In genomic region chr17:45058566-45059363, GRCm38 (mm10) we compare ENCODE assay signal across 20 mouse cellular contexts.
DNase-seq lines count a peak whose midpoint lies in the region; ATAC-seq and TF ChIP-seq lines count a peak whose summit lies in the region.
"Had no signal": no experiment of that assay in that cellular context is flagged by ENCODE, and none has a peak within 500 bp of the region (broad histone marks: within the 10 kb centered on the region; RNA-seq: fewer than 3 reads in every experiment).

No protein-coding gene starts in this region.

- peak; percentile 53 for ATAC-seq in forebrain, embryonic 15.5 days (replicated peaks)
- no peak for ATAC-seq in forebrain, embryonic 11.5 days (replicated peaks; ENCODE audit: low FRiP score)
- ATAC-seq in inflammation-experienced regulatory T-cells, adult 6 months = no peak
- ATAC-seq: intestine, postnatal 0 days had no signal

- no peak overlapping the region for H3K9ac ChIP-seq in forebrain, embryonic 15.5 days (replicated peaks)
- H3K9ac ChIP-seq in forebrain, embryonic 11.5 days (ENCODE audit: low read length) = no peak overlapping the region
- H3K9ac ChIP-seq: embryonic facial prominence, embryonic 15.5 days; hindbrain, embryonic 14.5 days; lung, embryonic 14.5 days had no signal

- H3K27me3 ChIP-seq in forebrain, embryonic 15.5 days = no peaks in the 10 kb centered on the region
- H3K27me3 ChIP-seq in forebrain, embryonic 11.5 days (ENCODE audit: control insufficient read depth, insufficient read depth, low read length) = no peaks in the 10 kb centered on the region
- no peaks in the 10 kb centered on the region for H3K27me3 ChIP-seq in cerebellum, adult 2 months (ENCODE audit: control insufficient read depth, insufficient read depth, low read length)
- no peaks in the 10 kb centered on the region for H3K27me3 ChIP-seq in embryonic facial prominence, embryonic 10.5 days (replicated peaks; ENCODE audit: low read depth, poor library complexity, severe bottlenecking)
- H3K27me3 ChIP-seq: CH12.LX; embryonic facial prominence, embryonic 15.5 days had no signal

- no peak overlapping the region for H3K27ac ChIP-seq in forebrain, embryonic 15.5 days (replicated peaks)
- no peak overlapping the region for H3K27ac ChIP-seq in forebrain, embryonic 11.5 days (ENCODE audit: low read depth, low read length)
- no peak overlapping the region for H3K27ac ChIP-seq in cerebellum, adult 2 months (ENCODE audit: insufficient read depth, low read length)
- peak overlapping the region; percentile 37; the same call in 1 of the 2 replicates for H3K27ac ChIP-seq in embryonic facial prominence, embryonic 10.5 days (replicated peaks)
- H3K27ac ChIP-seq: embryonic facial prominence, embryonic 15.5 days; hindbrain, embryonic 14.5 days; kidney, postnatal 0 days; layer of hippocampus, adult 2 months; midbrain, embryonic 10.5 days had no signal

- no peaks in the 10 kb centered on the region for H3K9me3 ChIP-seq in forebrain, embryonic 15.5 days
- no peaks in the 10 kb centered on the region for H3K9me3 ChIP-seq in forebrain, embryonic 11.5 days (ENCODE audit: control insufficient read depth, low read length)
- no peaks in the 10 kb centered on the region for H3K9me3 ChIP-seq in embryonic facial prominence, embryonic 10.5 days
- H3K9me3 ChIP-seq: embryonic facial prominence, embryonic 15.5 days; midbrain, embryonic 10.5 days had no signal

- no peak overlapping the region for H3K4me2 ChIP-seq in forebrain, embryonic 15.5 days (replicated peaks)
- H3K4me2 ChIP-seq in forebrain, embryonic 11.5 days (ENCODE audit: low read depth, low read length, severe bottlenecking) = no peak overlapping the region
- H3K4me2 ChIP-seq: embryonic facial prominence, embryonic 15.5 days; hindbrain, embryonic 14.5 days; lung, embryonic 14.5 days had no signal

- no peaks in the 10 kb centered on the region for H3K36me3 ChIP-seq in forebrain, embryonic 15.5 days
- H3K36me3 ChIP-seq in forebrain, embryonic 11.5 days (ENCODE audit: control insufficient read depth, insufficient read depth, low read length) = no peaks in the 10 kb centered on the region
- H3K36me3 ChIP-seq in embryonic facial prominence, embryonic 10.5 days (replicated peaks) = no peaks in the 10 kb centered on the region
- H3K36me3 ChIP-seq: embryonic facial prominence, embryonic 15.5 days; midbrain, embryonic 10.5 days had no signal

- H3K4me3 ChIP-seq in forebrain, embryonic 15.5 days = no peak overlapping the region
- H3K4me3 ChIP-seq in forebrain, embryonic 11.5 days (ENCODE audit: low read depth, low read length) = no peak overlapping the region
- no peak overlapping the region for H3K4me3 ChIP-seq in cerebellum, adult 2 months (replicated peaks; ENCODE audit: insufficient read depth, low read depth, low read length)
- H3K4me3 ChIP-seq in embryonic facial prominence, embryonic 10.5 days = no peak overlapping the region
- H3K4me3 ChIP-seq: embryonic facial prominence, embryonic 15.5 days; layer of hippocampus, adult 2 months; midbrain, embryonic 10.5 days had no signal

- peaks cover 10% of the 10 kb centered on the region for H3K4me1 ChIP-seq in forebrain, embryonic 15.5 days
- no peaks in the 10 kb centered on the region for H3K4me1 ChIP-seq in forebrain, embryonic 11.5 days (replicated peaks; ENCODE audit: control insufficient read depth, insufficient read depth, low read length)
- H3K4me1 ChIP-seq in cerebellum, adult 2 months (ENCODE audit: control insufficient read depth, insufficient read depth, low read length) = no peaks in the 10 kb centered on the region
- peaks cover 12% of the 10 kb centered on the region for H3K4me1 ChIP-seq in embryonic facial prominence, embryonic 10.5 days

- TF ChIP-seq POLR2A in cerebellum, adult 2 months (IDR thresholded peaks at IDR 0.05; ENCODE audit: borderline replicate concordance, insufficient read depth, low read length) = no peak

- 41% methylated on average over 6 of the region's 6 CpGs for WGBS in forebrain, embryonic 15.5 days
- 51% methylated on average over 6 of the region's 6 CpGs for WGBS in forebrain, embryonic 11.5 days
- WGBS in cerebellum, adult 2 months = 39% methylated on average over 6 of the region's 6 CpGs
- WGBS in embryonic facial prominence, embryonic 10.5 days = 52% methylated on average over 6 of the region's 6 CpGs

- no peak for DNase-seq in forebrain, embryonic 11.5 days (ENCODE audit: low spot score)
- peak; percentile 28 for DNase-seq in Muller cell, postnatal 12 days (ENCODE audit: inconsistent ontology term)
- peak; percentile 58 to 67 for DNase-seq in cerebellum, adult 2 months
- DNase-seq in embryonic facial prominence, embryonic 10.5 days (ENCODE audit: low spot score) = no peak
- DNase-seq in layer of hippocampus, postnatal 14 days (ENCODE audit: low spot score in 2 of 2) = no peak
- no peak for DNase-seq in gastrocnemius, adult 18-20 months (ENCODE audit: low spot score)
- DNase-seq: adrenal gland, postnatal 10 days; gastrocnemius, postnatal 14 days; lung, embryonic 14.5 days; lung, postnatal 4 days; right cerebral cortex, postnatal 4 days had no signal

- TF ChIP-seq CTCF in cerebellum, adult 2 months (IDR thresholded peaks at IDR 0.05; ENCODE audit: borderline replicate concordance, insufficient read depth, low read depth, low read length) = no peak

Comparison
In these comparisons a context has a peak if more than half of its experiments do, and no peak if none do; other contexts are left out.
1. DNase-seq: peak in Muller cell, postnatal 12 days (single experiment) and cerebellum, adult 2 months (2 of 2); none in forebrain, embryonic 11.5 days (single experiment), embryonic facial prominence, embryonic 10.5 days (single experiment), layer of hippocampus, postnatal 14 days (0 of 2) and gastrocnemius, adult 18-20 months (single experiment).